Mouse (Mus musculus): ENCODE measurements around the gene Hoxc4. TPM values are rescaled to one million over a fixed set of nuclear protein-coding genes. Genes with fewer than 3 reads are reported as not detected.

Hoxc4 gene
- polyA plus RNA-seq, 1 experiment from 2014 or later, result 1.7 TPM

DNA sequence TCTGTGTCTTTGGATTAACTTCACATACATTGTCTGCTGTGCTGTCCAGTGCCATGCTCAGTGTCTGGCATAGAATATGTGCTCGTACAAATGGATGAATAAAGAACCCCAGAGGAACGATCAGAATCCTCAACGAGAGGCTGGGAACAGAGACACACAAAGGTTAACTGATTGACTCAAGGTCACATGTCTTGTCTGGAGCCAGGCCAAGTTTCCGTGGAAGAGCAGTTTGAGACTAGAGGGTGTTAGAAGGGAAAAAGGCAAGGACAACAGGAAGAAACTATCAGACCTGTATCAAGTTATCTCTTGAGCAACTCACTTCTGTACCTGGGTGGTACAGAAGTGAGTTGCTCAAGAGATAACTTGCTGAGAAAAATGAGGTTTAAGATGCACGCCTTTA lies 52.5 kb downstream of the Hoxc4 start:
- ChIA-PET CTCF (no interaction called here), POLR2A (no interaction called here)
- DNase-seq (ENCODE audit: low read depth, low spot score), result no peak
- in situ Hi-C loops (cut with MboI; ENCODE audit: low pct_unique_long_range_greater_than_20kb), result no loop called here
- ATAC-seq, result no peak
- H3K27me3 ChIP-seq, result no peaks in the 10 kb centered on the region
- no peak for TF ChIP-seq CTCF (IDR thresholded peaks at IDR 0.05)

DNA sequence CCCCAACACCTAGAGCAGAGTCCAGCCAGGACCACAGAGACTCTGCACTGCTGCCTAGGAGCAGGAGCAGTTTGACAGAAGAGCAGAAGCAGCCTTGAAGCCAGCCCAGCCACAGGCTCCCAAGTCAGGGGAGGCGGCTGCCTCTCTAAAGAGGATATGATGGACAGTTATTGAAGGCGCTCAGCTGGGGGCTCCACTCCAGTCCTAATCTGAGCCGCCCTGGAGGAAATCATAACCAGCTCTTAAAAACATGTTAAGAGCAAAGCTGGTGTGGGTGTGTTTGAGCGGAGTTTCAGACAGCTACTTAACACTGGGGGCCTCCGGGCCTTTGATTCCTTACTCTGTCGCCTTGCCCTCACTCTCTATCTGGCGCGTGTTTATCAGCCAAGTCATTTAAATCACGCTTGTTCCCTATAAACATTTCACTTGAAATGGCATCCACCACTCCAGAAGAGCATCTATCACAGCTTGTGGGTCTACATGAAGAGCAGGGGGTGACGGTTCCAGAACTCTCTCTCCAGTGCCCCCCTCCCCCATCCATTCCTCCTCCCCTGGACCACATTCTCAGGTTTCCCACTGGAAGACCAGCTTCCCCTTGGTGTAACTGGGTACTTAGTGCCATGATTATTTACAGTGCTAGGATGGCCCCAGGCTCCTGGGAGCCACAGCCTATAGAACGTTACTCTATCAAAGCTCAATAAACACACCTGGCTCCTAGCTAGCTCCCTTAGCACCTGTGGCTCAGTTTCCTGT lies 56.1 kb downstream of the Hoxc4 start:
- ATAC-seq (no peak), DNase-seq (ENCODE audit: low read depth, low spot score) (no peak)
- POLR2A ChIA-PET, result no interaction called here
- no peak for TF ChIP-seq CTCF (IDR thresholded peaks at IDR 0.05)
- CTCF ChIA-PET, result no interaction called here
- in situ Hi-C loops (cut with MboI; ENCODE audit: low pct_unique_long_range_greater_than_20kb), result no loop called here
- no peaks in the 10 kb centered on the region for H3K27me3 ChIP-seq

DNA sequence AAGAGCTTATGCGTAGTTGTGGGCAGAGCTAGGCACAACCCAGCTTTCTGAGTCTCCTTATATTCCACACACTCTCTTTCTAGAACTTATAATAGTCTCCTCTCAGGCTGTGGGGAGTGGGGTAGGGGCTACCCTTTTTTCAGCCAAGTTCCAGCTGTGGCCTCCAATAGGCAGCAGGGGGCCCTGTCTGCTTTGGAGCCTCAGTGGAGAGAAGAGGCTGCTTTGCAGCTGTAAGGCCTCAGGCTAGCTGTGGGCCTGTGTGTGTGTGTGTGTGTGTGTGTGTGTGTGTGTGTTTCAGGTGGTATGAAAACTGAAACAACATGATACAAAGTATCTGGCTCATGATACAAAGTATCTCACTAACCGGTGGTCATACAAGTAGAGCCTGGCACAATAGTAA lies 58.9 kb downstream of the Hoxc4 start:
- CTCF ChIA-PET, result interaction anchor here (1.0 to 1.4 kb wide), 5 partner anchors 8 to 31 kb away, joined by 3 to 5 read pairs (median 4); no protein-coding TSS in a partner anchor
- no peaks in the 10 kb centered on the region for H3K27me3 ChIP-seq
- DNase-seq (ENCODE audit: low read depth, low spot score), result no peak
- in situ Hi-C loops (cut with MboI; ENCODE audit: low pct_unique_long_range_greater_than_20kb), result no loop called here
- ATAC-seq, result no peak
- no peak for TF ChIP-seq CTCF (IDR thresholded peaks at IDR 0.05)
- POLR2A ChIA-PET, result interaction anchor here (0.6 to 1.2 kb wide), 2 partner anchors 43 to 93 kb away, joined by 3 to 5 read pairs; no protein-coding TSS in a partner anchor

DNA sequence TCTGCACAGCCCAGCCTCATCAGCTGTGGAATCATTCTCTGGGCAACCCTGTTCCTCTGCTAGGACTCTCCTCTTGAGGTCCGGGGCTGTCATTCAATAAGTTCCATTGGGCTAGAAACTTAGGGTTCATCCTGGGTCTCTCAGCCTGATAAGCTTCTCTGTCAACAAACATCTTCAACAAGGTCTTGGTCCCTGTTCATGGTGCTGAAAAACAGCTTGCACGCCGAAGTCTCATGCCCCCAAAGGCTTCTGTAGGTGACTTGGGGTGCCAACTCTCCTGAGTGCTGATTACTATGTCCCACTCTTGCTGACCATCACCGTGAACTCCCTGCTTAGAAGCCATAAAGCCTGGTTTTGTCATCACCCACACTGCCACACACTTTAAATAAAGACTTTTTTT lies 63.9 kb downstream of the Hoxc4 start:
- CTCF ChIA-PET, result interaction anchor here (1.6 kb wide), 1 partner anchor 36 kb away, joined by 3 read pairs; no protein-coding TSS in a partner anchor
- no peak for TF ChIP-seq CTCF (IDR thresholded peaks at IDR 0.05)
- POLR2A ChIA-PET, result no interaction called here
- ATAC-seq, result no peak
- in situ Hi-C loops (cut with MboI; ENCODE audit: low pct_unique_long_range_greater_than_20kb), result no loop called here
- H3K27me3 ChIP-seq, result no peaks in the 10 kb centered on the region
- no peak for DNase-seq (ENCODE audit: low read depth, low spot score)

DNA sequence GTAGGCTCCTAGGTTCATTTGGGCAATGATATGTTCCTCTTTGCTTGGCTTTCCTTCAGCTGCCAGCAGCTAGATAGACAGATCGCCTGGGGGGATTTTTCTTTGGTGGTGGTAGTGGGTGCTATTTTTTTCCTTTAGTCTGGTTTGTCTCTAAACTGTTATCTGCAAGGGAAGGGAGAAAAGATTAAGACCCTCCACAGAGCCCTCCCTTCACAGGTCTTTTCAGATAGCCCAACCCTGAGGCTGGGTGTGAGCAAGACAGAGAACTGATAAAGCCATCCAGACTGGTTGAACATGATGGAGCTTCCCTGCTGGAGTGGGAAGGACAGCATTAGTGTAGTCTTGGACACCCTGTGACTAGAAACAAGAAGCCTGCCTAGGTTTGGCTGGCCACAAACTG lies 64.9 kb downstream of the Hoxc4 start:
- ChIA-PET CTCF (interaction anchor here (1.6 kb wide), 1 partner anchor 37 kb away, joined by 3 read pairs; no protein-coding TSS in a partner anchor), POLR2A (no interaction called here)
- in situ Hi-C loops (cut with MboI; ENCODE audit: low pct_unique_long_range_greater_than_20kb), result no loop called here
- DNase-seq (ENCODE audit: low read depth, low spot score) (no peak), ATAC-seq (no peak)
- no peak for TF ChIP-seq CTCF (IDR thresholded peaks at IDR 0.05)
- H3K27me3 ChIP-seq, result no peaks in the 10 kb centered on the region

DNA sequence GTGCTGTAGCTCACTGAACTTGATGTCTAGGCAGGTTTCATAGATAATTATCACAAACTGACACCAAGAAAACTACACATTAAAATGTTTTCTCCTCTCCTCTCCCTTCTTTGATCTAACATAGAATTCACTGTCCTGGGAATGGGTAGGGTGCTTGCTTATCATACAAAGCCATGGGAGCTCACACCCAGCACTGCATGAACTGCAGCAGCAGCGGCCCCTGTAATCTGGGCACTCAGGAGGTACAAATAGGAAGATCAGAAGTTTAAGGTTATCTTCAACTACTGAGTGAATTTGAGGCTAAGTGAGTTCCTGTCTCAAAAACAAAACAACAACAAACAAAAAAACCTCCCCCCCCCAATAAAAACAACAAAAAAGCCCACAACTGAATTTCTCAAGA lies 66.2 kb downstream of the Hoxc4 start:
- ATAC-seq, result no peak
- in situ Hi-C loops (cut with MboI; ENCODE audit: low pct_unique_long_range_greater_than_20kb), result no loop called here
- POLR2A ChIA-PET, result interaction anchor here (0.7 kb wide), 1 partner anchor 20 kb away, joined by 9 read pairs; no protein-coding TSS in a partner anchor
- H3K27me3 ChIP-seq, result no peaks in the 10 kb centered on the region
- CTCF ChIA-PET, result interaction anchor here (0.7 kb wide), 1 partner anchor 36 kb away, joined by 3 read pairs; no protein-coding TSS in a partner anchor
- TF ChIP-seq CTCF (IDR thresholded peaks at IDR 0.05), result no peak
- DNase-seq (ENCODE audit: low read depth, low spot score), result no peak

DNA sequence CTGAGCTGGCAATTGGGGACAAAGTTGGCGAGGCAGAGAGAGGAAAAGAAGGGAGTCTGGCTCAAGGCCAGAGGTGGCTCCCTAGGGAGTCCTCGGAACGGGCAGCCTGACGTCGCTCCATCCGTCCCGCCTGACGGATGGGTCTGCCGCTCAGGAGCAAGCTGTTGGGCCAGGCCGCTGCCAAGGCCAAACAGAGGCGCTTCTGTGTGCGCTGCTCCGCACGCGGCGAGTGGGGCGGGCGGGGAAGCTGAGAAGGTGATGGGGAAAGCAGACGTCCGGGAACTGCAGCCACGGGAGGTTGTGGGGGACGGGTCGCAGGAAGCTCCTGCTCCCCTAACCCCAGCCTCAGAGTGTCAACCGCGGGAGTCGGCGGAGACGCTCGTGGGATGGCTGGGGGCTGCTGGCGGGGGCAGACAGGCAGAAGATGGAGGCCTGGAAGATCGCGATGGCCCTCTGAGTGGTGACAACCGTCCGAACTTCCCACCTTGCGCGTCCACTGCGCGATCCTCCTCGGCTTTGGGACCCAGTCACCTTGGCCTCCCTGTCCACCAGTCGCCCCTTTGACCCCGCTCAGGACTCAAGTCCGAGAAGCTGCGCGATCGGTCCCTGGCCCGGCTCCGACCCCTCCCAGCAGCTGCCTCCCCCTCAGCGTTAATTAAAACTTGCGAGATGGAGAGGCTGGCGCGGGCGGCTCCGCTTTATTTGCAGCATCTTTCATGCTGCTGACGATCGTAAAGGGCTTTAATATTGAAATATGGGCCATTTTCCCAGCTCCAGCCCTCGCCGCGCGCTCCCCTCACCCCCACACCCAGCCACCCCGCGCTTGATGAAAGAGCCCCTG lies 67.3 kb downstream of the Hoxc4 start:
- POLR2A ChIA-PET, result interaction anchor here (0.7 kb wide), 1 partner anchor 21 kb away, joined by 9 read pairs; no protein-coding TSS in a partner anchor
- in situ Hi-C loops (cut with MboI; ENCODE audit: low pct_unique_long_range_greater_than_20kb), result no loop called here
- no peak for TF ChIP-seq CTCF (IDR thresholded peaks at IDR 0.05)
- H3K27me3 ChIP-seq, result no peaks in the 10 kb centered on the region
- ATAC-seq (no peak), DNase-seq (ENCODE audit: low read depth, low spot score) (no peak)
- CTCF ChIA-PET, result interaction anchor here (1.0 kb wide), 1 partner anchor 8 kb away, joined by 3 read pairs; no protein-coding TSS in a partner anchor

Other genes with a start within 250 kb of the Hoxc4 start
- 0.04 TPM for gene Hoxc13, start 97.8 kb upstream of the Hoxc4 start, polyA plus RNA-seq (2021)
- gene Hoxc12, start 82.2 kb upstream of the Hoxc4 start, polyA plus RNA-seq (2021), result not detected
- gene Hoxc11, start 64.5 kb upstream of the Hoxc4 start, polyA plus RNA-seq (2021), result not detected
- 4.5 TPM for gene Hoxc10, start 52.1 kb upstream of the Hoxc4 start, polyA plus RNA-seq (2021)
- 0.56 TPM for gene Hoxc5, start 51.5 kb upstream of the Hoxc4 start, polyA plus RNA-seq (2021)
- 5.8 TPM for gene Hoxc9, start 42.5 kb upstream of the Hoxc4 start, polyA plus RNA-seq (2021)
- 0.41 TPM for gene Hoxc8, start 28.3 kb upstream of the Hoxc4 start, polyA plus RNA-seq (2021)
- gene Hoxc6, start 20.7 kb upstream of the Hoxc4 start, polyA plus RNA-seq (2021), result 1.8 TPM
- gene Smug1, start 148.2 kb downstream of the Hoxc4 start, polyA plus RNA-seq (2021), result 17.4 TPM
- gene Cbx5, start 220.9 kb downstream of the Hoxc4 start, polyA plus RNA-seq (2021), result 92.4 TPM
- 667 TPM for gene Hnrnpa1, start 221.5 kb downstream of the Hoxc4 start, polyA plus RNA-seq (2021)
- not detected for gene Nfe2, start 239.5 kb downstream of the Hoxc4 start, polyA plus RNA-seq (2021)

Measured in Patski (cell line).